Mouse (Mus musculus) heart, adult 11 months (tissue): ENCODE results near the gene Rpl27a.

Experiments used
- DNase-seq: peaks from one replicate; pipeline ENCODE4 v3.0.0; 2022

Rpl27a gene

DNA sequence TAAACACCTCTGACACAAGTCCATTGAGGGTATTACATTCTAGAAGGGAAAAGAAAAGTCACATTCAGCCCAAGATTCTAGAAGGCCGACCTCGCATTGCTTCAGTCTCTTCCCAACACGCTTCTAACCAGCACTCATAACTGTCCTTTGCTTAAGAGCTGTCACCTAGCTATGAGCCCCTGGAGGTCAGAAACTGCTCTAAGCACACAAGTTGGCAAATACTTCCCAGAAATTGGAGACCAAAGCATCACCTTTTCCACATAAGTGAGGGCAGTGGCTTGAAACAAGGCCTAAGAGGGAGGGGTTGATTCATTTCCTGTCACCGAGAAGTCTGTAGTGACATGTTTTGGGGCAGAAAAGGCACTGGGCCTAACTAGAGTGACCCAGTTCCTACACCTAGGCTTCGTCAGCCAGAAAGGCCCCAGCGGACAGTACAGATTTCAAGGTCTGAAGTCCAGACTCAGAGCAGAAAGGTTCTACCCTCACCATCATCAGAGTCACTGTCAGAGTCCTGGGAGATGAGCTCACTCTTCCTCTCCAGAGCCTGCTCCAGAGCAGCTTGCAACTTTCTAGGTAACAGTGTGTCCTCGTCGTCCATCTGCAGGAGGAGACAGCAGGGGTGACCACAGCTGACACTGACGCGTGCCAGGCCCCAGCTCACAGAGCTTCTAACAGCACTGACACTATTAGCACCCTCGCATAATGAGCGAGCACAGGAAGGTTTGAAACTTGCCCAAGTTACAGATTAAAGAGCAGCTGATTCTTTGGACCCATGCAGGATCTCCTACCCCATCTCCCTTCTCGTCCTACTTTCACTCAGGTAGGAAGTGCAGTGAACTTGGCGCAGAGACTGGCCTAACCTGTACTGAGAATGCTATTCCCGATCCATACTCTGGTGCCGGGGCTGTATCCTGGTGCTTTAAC lies 7.1 kb downstream of the Rpl27a start:
- DNase-seq: no peak

DNA sequence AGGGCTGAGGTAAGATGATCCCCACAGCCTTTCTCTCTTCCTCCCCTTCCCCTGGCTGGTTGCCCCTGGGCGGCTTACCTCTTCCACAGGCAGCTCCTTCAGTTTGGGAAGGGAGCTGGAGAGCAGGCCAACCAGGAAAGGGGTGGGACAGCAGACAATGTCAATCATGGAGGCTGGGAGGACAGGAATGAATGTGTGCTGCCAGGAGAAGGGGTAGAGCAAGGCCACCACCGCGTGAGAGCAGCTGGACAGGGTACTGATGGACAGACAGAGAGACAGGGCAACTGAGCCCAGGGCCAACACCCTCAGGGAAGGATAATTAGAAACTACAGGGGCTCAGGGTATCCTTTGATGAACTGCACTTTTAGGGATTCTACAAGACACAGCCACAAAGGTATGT lies 8.6 kb downstream of the Rpl27a start:
- no peak for DNase-seq

DNA sequence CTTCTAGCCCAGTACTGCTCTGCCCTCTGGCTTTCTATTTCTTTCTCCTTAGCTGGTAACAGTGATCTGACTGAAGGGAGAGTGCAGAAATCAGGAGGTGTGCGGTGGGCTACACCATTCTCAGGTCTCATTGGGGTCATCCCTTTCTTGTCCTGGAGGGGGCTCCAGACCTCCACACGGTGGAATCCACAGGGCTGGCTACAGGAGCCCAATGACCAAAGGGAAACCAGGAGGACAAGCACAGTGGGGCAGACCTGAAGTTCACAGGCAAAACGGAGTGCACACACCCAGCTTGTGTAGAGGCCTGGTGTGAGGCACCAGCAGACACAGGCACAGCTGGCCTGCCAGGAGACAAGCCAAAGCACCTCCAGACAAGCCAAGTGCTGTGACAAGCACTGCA lies 9.4 kb downstream of the Rpl27a start:
- DNase-seq: peak; percentile 95

DNA sequence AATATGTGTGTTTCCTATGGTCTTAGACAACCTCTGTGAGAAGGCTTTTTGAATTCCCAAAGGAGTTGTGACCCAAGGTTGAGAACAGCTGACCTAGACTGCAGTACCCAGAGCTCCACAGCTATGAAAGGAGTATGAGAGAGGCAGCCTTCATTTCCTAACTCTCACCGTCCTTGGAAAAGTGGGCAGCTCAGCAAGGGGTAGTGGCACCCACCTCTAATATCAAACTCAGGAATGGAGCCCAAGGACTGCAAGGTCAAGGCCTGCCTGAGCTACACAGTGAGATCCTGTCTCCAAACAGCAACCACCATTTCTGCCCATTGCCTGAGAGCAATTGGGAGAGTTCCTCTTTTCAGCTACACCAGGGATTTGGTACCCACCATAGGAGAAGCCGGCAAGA lies 10.8 kb downstream of the Rpl27a start:
- no peak for DNase-seq

DNA sequence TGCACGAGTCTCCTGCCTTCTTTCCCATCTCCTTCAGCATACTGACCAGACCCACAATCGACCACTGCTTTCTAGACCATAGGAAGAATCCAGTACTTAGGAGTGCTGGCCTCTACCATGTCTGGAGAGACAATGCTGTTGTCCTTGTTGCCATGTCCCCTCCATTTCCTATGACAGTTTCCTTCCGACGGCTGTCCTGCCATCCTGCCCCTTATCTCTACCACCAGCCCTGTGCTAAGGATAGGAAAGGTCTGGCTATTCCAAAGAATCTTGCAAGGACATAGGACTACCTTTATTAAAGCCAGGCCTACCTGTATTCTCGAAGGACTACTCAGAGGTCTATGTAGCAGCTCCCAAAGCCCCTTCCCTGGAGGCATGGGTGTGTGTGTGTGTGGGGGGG lies 12.6 kb downstream of the Rpl27a start:
- no peak for DNase-seq

DNA sequence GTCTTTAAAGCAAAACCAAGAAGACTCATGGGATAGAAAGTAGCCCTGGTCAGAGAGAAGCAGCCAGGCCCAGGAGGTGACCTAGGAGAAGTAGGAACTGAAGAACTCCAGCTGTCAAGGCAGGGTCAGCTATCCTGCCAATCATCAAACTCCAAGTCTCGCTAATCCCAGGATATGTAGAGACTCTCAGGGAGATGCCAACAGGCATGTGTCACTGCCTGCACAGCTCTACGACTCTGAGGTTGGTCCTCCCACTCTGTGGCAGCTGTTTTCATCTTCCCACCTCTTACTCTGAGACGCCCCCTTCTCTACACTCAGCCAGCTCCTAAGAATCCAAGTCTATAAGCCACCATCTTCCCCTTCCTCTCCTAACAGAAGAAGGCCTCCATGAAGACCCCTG lies 13.7 kb downstream of the Rpl27a start:
- DNase-seq: no peak

DNA sequence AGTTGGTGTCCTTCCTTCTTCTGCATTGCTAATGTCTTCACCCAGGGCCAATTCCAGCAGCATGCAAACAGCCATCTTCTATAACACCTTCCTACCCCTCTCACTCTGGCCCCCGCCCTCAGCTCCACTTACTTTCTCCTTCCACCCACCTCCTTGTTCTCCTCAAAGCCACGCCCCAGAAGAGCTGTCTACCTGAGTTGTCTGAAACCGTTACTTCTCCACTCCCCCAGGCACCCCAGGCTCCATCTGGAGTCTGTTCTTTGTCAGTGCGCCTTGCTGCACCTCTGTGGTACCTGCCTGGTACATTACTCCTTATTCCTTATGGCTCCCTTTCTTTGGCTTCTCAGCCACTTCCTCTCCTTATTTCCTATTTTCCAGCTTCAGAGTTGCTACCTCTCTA lies 14.2 kb downstream of the Rpl27a start:
- DNase-seq: no peak

DNA sequence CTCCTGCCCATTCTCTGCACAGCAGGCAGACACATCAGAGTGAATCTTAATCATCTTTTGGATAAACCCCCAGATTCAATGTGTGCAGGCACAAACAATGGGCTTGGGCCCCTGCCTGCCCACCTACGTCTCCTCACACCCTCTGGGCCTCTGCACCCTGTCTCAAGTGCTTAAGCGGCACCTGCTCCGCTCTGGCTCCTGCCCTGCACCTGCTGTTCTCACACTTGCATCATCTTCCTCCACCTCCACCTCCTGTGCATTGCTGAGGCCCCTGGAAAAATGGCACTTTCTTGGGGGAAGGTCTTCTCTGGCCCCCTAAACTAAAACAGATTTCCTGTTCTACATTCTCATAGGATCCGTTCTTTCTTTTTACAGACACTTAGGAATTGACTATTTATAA lies 14.9 kb downstream of the Rpl27a start:
- no peak for DNase-seq

DNA sequence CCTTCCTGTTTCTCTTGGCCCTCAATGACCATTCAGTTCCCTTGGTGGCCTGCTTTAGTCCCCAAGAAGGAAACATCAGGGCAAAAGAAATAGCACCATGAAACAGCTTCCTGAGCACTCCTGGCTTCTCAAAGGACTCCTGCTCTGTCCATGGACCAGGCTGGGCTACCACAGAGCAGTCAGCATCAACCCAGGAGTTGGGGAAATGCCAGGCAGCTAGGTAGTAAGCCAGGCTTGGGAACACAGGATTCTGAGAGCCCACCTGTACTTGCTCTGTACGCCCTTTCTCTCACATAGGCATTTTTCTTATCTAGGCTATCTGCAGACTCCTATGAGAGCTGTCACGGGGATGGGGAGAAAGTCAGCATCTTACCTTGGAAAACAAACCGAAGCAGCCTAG lies 16.0 kb downstream of the Rpl27a start:
- no peak for DNase-seq

DNA sequence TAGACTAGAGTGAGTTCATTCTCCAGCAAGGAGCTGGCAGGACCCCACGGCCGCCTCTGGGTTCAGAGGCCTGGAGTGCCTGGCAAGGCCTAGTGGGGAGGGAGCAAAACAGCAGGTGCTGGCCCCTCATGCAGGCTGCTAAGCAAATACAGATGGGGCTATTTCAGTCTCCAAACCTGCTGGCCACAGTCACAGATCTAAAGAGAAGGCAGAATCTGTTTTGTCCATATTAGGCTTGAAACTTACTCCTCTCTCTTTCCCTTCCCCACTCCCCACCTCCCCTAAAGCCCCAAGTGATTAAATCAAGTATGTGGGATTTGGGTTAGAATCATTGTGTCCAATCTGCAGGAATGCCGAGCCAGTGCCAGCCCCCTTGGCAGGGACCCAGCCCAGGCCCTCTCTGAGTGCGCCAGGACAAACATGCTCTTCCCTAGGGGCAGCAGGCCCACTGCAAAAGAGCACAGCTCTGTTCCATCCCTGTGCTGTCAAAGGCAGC lies 17.6 kb downstream of the Rpl27a start:
- peak; percentile 97 for DNase-seq

DNA sequence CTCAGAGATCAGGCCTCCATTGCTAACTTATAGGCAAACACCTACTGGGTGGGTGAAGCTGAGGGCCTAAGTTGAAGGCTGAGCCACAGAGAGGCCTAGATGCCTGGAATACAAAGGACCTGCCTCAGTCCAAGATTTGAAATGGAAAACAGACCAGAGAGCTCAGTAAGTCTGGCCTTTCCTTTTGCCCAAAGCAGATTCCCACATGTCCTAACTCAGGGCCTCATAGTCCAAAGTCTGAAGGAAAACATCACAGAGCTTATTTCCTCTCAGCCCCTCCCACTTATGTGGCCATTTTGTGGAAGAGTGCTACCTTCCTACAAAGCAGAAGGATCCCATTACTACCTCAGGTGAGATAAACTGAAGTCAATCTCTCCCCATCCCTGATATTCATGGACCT lies 22.0 kb downstream of the Rpl27a start:
- no peak for DNase-seq

DNA sequence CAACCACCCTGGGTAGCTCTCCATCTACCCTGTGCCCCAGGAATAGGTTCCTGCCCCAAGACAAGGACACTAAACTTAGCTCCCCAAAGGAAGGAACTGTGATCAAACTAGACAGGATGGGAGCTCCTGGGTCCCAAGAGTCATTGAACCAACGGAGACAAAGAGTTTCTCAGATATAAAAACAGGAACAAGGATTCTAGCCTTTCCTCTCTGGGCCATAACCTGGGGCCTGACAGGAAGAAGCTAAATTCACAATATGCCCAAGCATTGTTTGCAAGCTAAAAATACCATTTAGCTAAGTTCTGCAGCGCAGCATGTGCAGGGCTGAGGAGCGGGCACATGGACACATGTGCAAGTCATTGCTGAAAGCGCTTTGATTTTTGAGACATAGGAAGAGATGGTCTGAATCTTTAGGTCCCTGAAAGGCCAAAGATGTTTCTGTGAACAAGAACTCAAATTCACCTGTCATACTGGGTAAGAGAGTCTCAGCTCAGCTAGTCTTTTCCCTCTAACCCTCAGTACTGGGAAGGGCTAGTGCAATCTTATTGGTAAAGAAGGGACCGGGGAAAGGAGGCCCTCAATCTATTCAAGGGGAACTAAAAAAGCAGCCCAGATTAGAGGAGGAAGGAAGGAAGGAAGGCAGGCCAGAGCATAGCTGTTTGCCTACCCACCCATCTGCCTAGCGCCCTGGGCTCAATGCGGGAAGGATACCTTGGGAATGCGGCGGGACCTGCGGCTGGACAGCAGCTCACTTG lies 22.8 kb downstream of the Rpl27a start:
- peak; percentile 97 for DNase-seq

DNA sequence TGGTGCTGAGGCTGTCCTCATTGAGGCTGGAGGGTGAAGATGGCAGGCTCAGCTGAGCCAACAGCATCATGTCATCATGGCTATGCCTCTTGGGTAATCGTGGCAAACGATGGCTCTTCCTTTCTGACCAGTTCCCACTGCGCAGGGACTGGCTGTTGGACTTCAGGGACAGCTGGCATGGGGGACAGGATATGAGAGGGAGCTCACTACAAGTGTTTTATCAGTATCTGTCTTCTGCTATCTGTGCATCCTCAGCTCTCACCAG lies 23.3 kb downstream of the Rpl27a start:
- no peak for DNase-seq

DNA sequence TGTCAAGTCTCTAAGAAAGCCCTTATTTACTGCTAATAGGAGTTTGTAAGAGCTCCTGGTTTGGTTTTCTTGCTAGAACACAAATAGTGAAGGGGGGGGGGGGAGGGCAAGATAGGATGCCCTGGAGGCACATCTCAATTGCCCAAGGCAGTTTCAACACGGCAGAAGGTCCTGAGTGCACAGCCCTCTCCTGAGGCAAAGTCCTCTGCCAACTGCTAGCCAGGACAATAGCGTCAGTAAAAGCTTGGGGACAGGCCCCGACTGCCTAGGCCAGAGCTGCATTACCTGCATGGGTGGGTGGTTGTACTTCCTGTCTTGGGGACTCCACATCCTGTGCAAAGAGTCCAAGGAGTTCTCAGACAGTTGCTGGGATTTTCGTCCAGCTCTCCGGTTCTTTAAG lies 25.8 kb downstream of the Rpl27a start:
- no peak for DNase-seq

DNA sequence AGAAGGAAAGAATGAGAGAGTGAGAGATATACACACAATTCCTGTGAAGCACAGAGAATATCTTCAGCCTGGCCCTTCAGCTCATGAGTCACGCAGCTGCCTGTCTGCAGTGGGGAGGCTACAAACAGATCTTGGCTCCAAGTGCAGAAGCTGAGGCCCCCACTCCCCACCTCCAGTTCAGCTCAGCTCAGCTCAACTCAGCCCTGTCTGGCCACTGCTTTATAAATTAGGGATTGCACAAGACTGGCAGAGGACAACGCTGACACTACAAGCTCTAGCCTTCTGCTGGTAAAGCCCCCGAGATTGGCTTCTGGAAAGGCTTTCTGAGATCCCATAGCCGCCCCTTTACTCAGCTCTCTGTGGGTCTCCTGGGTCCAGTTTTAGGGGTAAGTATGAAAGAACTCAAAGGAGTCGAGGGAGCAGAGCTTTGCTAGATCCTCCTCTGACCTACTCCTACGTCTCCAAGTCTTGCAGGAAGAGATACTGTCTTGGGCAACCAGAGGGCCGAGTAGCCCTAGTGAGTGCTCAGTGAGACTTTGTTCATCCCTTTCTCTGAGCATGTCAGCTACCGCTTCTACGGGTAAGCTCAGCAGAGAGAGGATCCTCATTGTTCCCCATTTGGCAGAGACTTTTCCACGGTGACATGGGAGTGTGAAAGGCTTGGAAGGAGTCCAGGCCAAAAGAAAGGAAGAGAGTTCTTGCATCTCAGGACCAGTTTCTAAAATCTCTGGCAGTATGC lies 26.5 kb downstream of the Rpl27a start:
- DNase-seq: peak; percentile 96

DNA sequence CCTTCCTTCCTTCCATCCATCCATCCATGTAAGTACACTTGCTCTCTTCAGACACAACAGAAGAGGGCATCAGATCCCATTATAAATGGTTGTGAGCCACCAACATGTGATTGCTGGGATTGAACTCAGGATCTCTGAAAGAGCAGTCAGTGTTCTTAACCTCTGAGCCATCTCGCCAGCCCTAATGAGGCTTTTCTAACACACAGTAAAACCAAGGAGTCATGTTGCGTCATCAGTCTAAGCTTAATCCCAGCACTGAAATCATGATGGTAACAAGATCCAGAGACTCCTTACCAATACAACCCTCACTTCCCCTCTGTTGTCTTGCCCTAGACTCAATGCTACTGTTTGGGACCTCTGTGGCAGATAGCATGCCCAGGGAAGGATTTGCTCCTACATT lies 27.2 kb downstream of the Rpl27a start:
- no peak for DNase-seq

DNA sequence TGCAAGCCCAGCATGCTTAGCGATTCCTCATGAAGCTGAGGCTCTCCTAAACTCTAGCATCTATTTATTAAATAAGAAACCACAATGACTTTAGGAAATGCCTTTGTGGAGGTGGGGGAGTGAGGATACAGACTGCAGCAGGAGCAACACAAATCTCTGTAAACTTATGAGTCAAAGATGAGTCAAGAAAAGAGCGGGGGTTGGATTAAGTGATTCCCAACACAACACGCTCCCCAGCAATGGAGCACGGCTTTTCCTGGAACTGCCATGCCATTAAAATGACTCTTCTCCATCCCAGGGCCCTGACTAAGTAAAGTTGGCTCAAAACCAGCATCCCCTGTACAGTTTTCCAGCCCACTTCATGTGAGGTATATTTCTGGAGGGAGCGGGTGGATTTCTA lies 27.8 kb downstream of the Rpl27a start:
- no peak for DNase-seq

DNA sequence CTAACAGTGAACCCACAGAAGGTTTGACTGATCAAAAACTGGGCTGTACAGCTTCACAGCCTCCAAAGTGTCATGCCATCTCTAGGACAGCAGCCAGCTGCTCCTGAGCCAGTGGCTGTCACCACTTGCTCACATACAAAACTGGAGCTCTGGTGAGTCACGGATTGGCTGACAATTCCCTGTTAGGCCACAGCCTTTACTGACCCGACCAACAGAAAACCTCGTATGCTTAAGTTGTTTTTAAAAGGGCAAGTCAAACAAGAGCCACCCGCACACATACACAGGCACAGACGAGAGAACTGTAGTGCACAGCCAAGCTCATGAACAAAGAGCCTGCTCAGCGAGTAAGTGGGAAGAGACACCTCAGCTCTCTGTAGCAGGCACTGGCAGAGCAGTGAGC lies 40.6 kb downstream of the Rpl27a start:
- DNase-seq: peak; percentile 97

DNA sequence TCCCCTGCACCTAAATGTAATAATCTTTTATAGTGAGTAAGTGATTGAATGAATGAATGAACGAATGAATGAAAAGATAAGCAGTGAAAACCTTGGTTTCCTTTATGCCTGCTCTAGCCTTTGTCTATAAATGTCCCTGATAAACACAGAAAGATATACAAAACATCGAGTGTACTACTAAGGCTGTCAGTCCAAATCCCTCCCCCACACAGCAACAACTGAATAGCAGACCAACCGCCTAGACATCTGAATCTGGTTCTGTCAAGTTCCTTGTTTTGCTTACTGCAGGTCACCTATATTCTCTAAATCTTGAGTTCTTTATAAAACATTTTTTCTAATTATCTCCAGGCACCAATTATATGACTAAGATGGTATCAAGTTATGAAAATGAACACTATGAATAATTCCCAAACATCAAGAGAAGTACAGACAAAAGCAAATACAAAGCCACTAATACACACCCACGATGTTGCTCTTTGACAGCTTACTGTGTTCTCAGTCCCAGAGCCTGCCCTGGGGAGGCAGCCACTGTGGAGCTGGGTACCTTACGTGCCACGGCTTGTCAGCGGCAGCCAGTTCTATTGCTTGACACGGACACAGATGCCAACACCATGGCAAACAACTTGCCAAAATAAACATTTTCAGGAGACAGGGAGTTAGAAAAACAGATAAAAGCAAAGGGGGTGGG lies 42.7 kb downstream of the Rpl27a start:
- DNase-seq: peak; percentile 92

DNA sequence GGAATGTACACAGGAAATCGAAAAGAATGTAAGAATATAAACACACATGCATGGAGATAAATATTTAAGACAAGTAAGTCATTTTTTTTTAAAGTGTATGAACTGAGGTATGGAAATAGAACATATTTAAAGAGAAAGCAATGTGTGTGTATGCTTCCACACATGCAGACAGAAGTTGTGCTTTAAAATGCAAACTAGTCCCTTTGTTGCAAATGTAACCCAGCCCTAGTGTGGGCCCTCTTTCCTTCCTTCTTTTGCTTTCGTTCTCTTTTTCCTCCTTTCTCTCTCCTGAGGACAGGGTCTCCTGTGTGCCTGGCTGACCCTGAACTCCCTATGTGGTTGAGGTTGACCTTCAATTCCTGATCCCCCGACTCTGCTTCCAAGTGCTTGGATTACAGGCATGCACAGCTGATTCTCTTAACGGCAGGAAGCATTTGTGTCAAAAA lies 43.2 kb downstream of the Rpl27a start:
- DNase-seq: no peak

DNA sequence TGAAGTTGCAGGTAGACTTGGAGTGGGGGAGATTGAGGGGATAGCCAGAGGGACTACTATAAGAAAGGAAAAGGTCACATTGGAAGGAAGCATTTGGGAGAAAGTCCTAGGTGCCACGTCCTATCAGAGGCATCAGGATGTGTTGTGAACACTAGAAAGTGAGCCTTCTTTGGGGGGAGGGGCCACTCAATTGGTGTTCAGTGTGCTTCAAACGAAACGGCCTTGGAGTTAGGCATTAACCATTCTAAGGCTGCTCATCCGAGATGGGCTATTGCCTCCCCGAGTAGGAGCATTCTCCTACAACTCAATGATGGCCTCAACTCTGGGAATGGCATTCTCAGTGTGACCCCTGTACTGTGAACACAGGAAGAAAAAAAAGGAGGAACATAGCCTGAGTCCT lies 43.7 kb downstream of the Rpl27a start:
- DNase-seq: no peak

DNA sequence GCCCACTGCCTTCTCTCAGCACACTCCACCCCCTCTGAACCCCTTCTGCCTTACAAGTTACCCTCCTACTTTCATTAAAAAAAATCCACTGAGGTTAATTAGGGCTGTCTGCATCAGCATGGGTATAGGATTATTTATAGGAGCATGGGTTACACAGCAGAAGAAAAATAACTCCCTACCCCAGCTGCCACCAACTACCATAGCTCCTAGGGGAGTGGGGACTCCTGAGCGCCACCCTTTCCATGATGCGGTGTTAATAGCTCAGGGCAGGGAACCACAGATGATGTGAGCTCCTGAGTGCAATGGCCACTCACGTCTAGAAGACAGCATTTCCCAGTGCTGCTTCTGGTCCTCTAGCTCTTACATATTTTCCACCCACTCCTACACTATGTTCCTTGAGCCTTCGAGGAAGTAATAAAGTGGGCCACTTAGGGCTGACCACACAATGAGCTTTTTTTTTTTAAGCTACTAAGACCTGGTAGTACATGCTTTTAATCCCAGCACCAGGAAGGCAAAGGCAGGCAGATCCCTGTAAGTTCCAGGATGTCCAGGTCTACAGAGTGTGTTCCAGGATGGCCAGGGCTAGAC lies 44.9 kb downstream of the Rpl27a start:
- no peak for DNase-seq

DNA sequence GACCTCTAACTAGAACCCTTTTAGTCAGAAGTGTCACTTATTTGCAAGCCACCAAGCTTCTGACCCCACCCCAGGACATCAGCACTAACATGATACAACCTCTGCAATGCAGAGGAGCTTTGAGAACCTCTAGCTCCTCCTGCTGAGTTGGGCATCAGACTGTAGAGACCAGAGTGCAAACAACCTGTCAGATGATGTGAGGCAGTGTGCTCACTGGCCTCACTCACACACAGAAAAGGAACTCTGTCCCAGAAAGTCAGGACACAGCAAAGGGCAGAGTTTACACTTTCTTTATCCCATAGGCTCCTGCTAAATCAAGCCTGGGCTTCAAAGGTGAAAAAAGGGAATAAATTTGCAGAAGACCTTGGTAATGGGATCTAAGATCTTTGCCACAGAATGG lies 47.4 kb downstream of the Rpl27a start:
- DNase-seq: peak; percentile 70
